Mouse (Mus musculus): ENCODE results near the gene Chchd4. TPM values are rescaled to one million over a fixed set of nuclear protein-coding genes. Genes with fewer than 3 reads are reported as not detected.

Gene Chchd4
- polyA plus RNA-seq, 1 experiment = 20.3 TPM

GRCm38 (mm10) chr6:91454546-91454945 lies 18.8 kb downstream of the Chchd4 start:
- Histone ChIP-seq H3K36me3 (ENCODE audit: control insufficient read depth, insufficient read depth) (no peaks in the 10 kb centered on the region), H3ac (ENCODE audit: control insufficient read depth, insufficient read length, low read depth) (no peak overlapping the region), H3K27me3 (ENCODE audit: control insufficient read depth, insufficient read depth, insufficient read length) (peaks cover 3% of the 10 kb centered on the region), H3K79me3 (ENCODE audit: low read depth) (no peaks in the 10 kb centered on the region), H3K4me3 (ENCODE audit: insufficient read depth, poor library complexity, severe bottlenecking) (no peak overlapping the region), H3K79me2 (ENCODE audit: control insufficient read depth, insufficient read depth) (no peaks in the 10 kb centered on the region)
- TF ChIP-seq CEBPB (IDR thresholded peaks at IDR 0.05; ENCODE audit: low read depth) (no peak), FOSL1 (IDR thresholded peaks at IDR 0.05; ENCODE audit: insufficient read depth, low read length, poor library complexity, severe bottlenecking) (no peak)

- Histone ChIP-seq H3K27me3 (ENCODE audit: control insufficient read depth, insufficient read depth, insufficient read length) (peaks cover 3% of the 10 kb centered on the region), H3K36me3 (ENCODE audit: control insufficient read depth, insufficient read depth) (no peaks in the 10 kb centered on the region), H3K4me3 (ENCODE audit: insufficient read depth, poor library complexity, severe bottlenecking) (no peak overlapping the region), H3ac (ENCODE audit: control insufficient read depth, insufficient read length, low read depth) (no peak overlapping the region), H3K79me3 (ENCODE audit: low read depth) (no peaks in the 10 kb centered on the region), H3K79me2 (ENCODE audit: control insufficient read depth, insufficient read depth) (no peaks in the 10 kb centered on the region)
- TF ChIP-seq CTCF (IDR thresholded peaks at IDR 0.05; ENCODE audit: control insufficient read depth, insufficient read depth, insufficient read length) (no peak), MYOG (IDR thresholded peaks at IDR 0.05; ENCODE audit: control insufficient read depth, extremely low read depth, insufficient read length) (no peak)
Measured at GRCm38 (mm10) chr6:91452056-91452455, 21.3 kb downstream of the Chchd4 start.

- no peak overlapping the region for H3ac ChIP-seq (ENCODE audit: control insufficient read depth, insufficient read length, low read depth)
- H3K79me2 ChIP-seq (ENCODE audit: control insufficient read depth, insufficient read depth) = no peaks in the 10 kb centered on the region
- H3K4me3 ChIP-seq (ENCODE audit: insufficient read depth, poor library complexity, severe bottlenecking) = no peak overlapping the region
- no peaks in the 10 kb centered on the region for H3K79me3 ChIP-seq (ENCODE audit: low read depth)
- TF ChIP-seq USF1 (IDR thresholded peaks at IDR 0.05; ENCODE audit: low read depth) (no peak), MYOG (IDR thresholded peaks at IDR 0.05; ENCODE audit: control insufficient read depth, extremely low read depth, insufficient read length) (no peak), MYOD1 (IDR thresholded peaks at IDR 0.05; ENCODE audit: control insufficient read depth, insufficient read length, low read depth) (no peak), MAX (IDR thresholded peaks at IDR 0.05) (no peak), FOSL1 (IDR thresholded peaks at IDR 0.05; ENCODE audit: insufficient read depth, low read length, poor library complexity, severe bottlenecking) (no peak), CTCF (IDR thresholded peaks at IDR 0.05; ENCODE audit: control insufficient read depth, insufficient read depth, insufficient read length) (no peak), CEBPB (IDR thresholded peaks at IDR 0.05; ENCODE audit: low read depth) (no peak)
- peaks cover 3% of the 10 kb centered on the region for H3K27me3 ChIP-seq (ENCODE audit: control insufficient read depth, insufficient read depth, insufficient read length)
- no peaks in the 10 kb centered on the region for H3K36me3 ChIP-seq (ENCODE audit: control insufficient read depth, insufficient read depth)
Measured at GRCm38 (mm10) chr6:91449472-91450225, 23.7 kb downstream of the Chchd4 start.

- Histone ChIP-seq H3ac (ENCODE audit: control insufficient read depth, insufficient read length, low read depth) (no peak overlapping the region), H3K79me3 (ENCODE audit: low read depth) (no peaks in the 10 kb centered on the region), H3K36me3 (ENCODE audit: control insufficient read depth, insufficient read depth) (no peaks in the 10 kb centered on the region), H3K27me3 (ENCODE audit: control insufficient read depth, insufficient read depth, insufficient read length) (no peaks in the 10 kb centered on the region), H3K4me3 (ENCODE audit: insufficient read depth, poor library complexity, severe bottlenecking) (no peak overlapping the region), H3K79me2 (ENCODE audit: control insufficient read depth, insufficient read depth) (no peaks in the 10 kb centered on the region)
- TF ChIP-seq CTCF (IDR thresholded peaks at IDR 0.05; ENCODE audit: control insufficient read depth, insufficient read depth, insufficient read length) (no peak), CEBPB (IDR thresholded peaks at IDR 0.05; ENCODE audit: low read depth) (no peak), USF1 (IDR thresholded peaks at IDR 0.05; ENCODE audit: low read depth) (no peak), MAX (IDR thresholded peaks at IDR 0.05) (no peak), MYOG (IDR thresholded peaks at IDR 0.05; ENCODE audit: control insufficient read depth, extremely low read depth, insufficient read length) (no peak), MYOD1 (IDR thresholded peaks at IDR 0.05; ENCODE audit: control insufficient read depth, insufficient read length, low read depth) (no peak), FOSL1 (IDR thresholded peaks at IDR 0.05; ENCODE audit: insufficient read depth, low read length, poor library complexity, severe bottlenecking) (no peak)
Measured at GRCm38 (mm10) chr6:91445316-91445715, 28.0 kb downstream of the Chchd4 start.

GRCm38 (mm10) chr6:91441145-91441662 lies 32.1 kb downstream of the Chchd4 start:
- Histone ChIP-seq H3K79me2 (ENCODE audit: control insufficient read depth, insufficient read depth) (no peaks in the 10 kb centered on the region), H3K27me3 (ENCODE audit: control insufficient read depth, insufficient read depth, insufficient read length) (no peaks in the 10 kb centered on the region), H3K36me3 (ENCODE audit: control insufficient read depth, insufficient read depth) (no peaks in the 10 kb centered on the region), H3ac (ENCODE audit: control insufficient read depth, insufficient read length, low read depth) (peak overlapping the region; percentile 58), H3K79me3 (ENCODE audit: low read depth) (no peaks in the 10 kb centered on the region), H3K4me3 (ENCODE audit: insufficient read depth, poor library complexity, severe bottlenecking) (peak overlapping the region; percentile 52)
- TF ChIP-seq USF1 (IDR thresholded peaks at IDR 0.05; ENCODE audit: low read depth) = peak; percentile 0
- TF ChIP-seq MYOG (IDR thresholded peaks at IDR 0.05; ENCODE audit: control insufficient read depth, extremely low read depth, insufficient read length) = no peak
- TF ChIP-seq CEBPB (IDR thresholded peaks at IDR 0.05; ENCODE audit: low read depth) = no peak
- no peak for TF ChIP-seq CTCF (IDR thresholded peaks at IDR 0.05; ENCODE audit: control insufficient read depth, insufficient read depth, insufficient read length)
- no peak for TF ChIP-seq FOSL1 (IDR thresholded peaks at IDR 0.05; ENCODE audit: insufficient read depth, low read length, poor library complexity, severe bottlenecking)
- TF ChIP-seq MAX (IDR thresholded peaks at IDR 0.05) = no peak

Data from C2C12 (cell line).